Mouse (Mus musculus): ENCODE measurements around the gene Filip1.

Filip1 gene

GRCm38 (mm10) chr9:79983244-79983643 is 29.4 kb downstream of the Filip1 start:
- no peak for DNase-seq (ENCODE audit: low spot score in 2 of 2)

- no peak for DNase-seq (ENCODE audit: low spot score in 2 of 2)
These were observed 33.4 kb downstream of the Filip1 start for GRCm38 (mm10) chr9:79979274-79979673.

GRCm38 (mm10) chr9:79978228-79979024 is 34.2 kb downstream of the Filip1 start:
- DNase-seq (ENCODE audit: low spot score in 2 of 2), result no peak

- DNase-seq (ENCODE audit: low spot score in 2 of 2), result peak; percentile 11 to 17
These were observed 35.1 kb downstream of the Filip1 start for GRCm38 (mm10) chr9:79977549-79977971.

GRCm38 (mm10) chr9:79976789-79977188 is 35.9 kb downstream of the Filip1 start:
- DNase-seq (ENCODE audit: low spot score in 2 of 2), result no peak

GRCm38 (mm10) chr9:79975121-79975520 is 37.5 kb downstream of the Filip1 start:
- no peak for DNase-seq (ENCODE audit: low spot score in 2 of 2)

- DNase-seq (ENCODE audit: low spot score in 2 of 2), result no peak
These were observed 39.1 kb downstream of the Filip1 start for GRCm38 (mm10) chr9:79973582-79973981.

GRCm38 (mm10) chr9:79972705-79973104 is 39.9 kb downstream of the Filip1 start:
- DNase-seq (ENCODE audit: low spot score in 2 of 2), result no peak

- DNase-seq (ENCODE audit: low spot score in 2 of 2), result no peak
These were observed 41.0 kb downstream of the Filip1 start for GRCm38 (mm10) chr9:79971619-79972018.

GRCm38 (mm10) chr9:79970659-79971118 is 42.0 kb downstream of the Filip1 start:
- DNase-seq (ENCODE audit: low spot score in 2 of 2), result no peak

GRCm38 (mm10) chr9:79969544-79969943 is 43.1 kb downstream of the Filip1 start:
- DNase-seq (ENCODE audit: low spot score in 2 of 2), result no peak

GRCm38 (mm10) chr9:79966711-79967487 is 45.8 kb downstream of the Filip1 start:
- no peak for DNase-seq (ENCODE audit: low spot score in 2 of 2)

GRCm38 (mm10) chr9:79965600-79966392 is 46.9 kb downstream of the Filip1 start:
- no peak for DNase-seq (ENCODE audit: low spot score in 2 of 2)

- no peak for DNase-seq (ENCODE audit: low spot score in 2 of 2)
These were observed 47.6 kb downstream of the Filip1 start for GRCm38 (mm10) chr9:79965003-79965402.

GRCm38 (mm10) chr9:79961630-79962285 is 50.9 kb downstream of the Filip1 start:
- peak; percentile 24 to 34 for DNase-seq (ENCODE audit: low spot score in 2 of 2)

- DNase-seq (ENCODE audit: low spot score in 2 of 2), result no peak
These were observed 52.2 kb downstream of the Filip1 start for GRCm38 (mm10) chr9:79960453-79960852.

GRCm38 (mm10) chr9:79958395-79958794 is 54.3 kb downstream of the Filip1 start:
- no peak for DNase-seq (ENCODE audit: low spot score in 2 of 2)

- no peak for DNase-seq (ENCODE audit: low spot score in 2 of 2)
These were observed 57.7 kb downstream of the Filip1 start for GRCm38 (mm10) chr9:79954944-79955343.

GRCm38 (mm10) chr9:79951984-79952383 is 60.7 kb downstream of the Filip1 start:
- DNase-seq (ENCODE audit: low spot score in 2 of 2), result no peak

- DNase-seq (ENCODE audit: low spot score in 2 of 2), result no peak
These were observed 61.3 kb downstream of the Filip1 start for GRCm38 (mm10) chr9:79951339-79951738.

GRCm38 (mm10) chr9:79950666-79951065 is 62.0 kb downstream of the Filip1 start:
- no peak for DNase-seq (ENCODE audit: low spot score in 2 of 2)

All from frontal cortex, postnatal 10 days (tissue).